Mouse (Mus musculus) spleen, adult 2 months (tissue): ENCODE measurements at regions not wholly inside any gene's neighbourhood (a gene's known extent, or its start where the extent isn't known, plus 50 kb on each side); places are given as distances from the start of the nearest gene placed in this dataset.

Experiments used
- DNase-seq, 2 experiments: peaks; one replicate each; pipeline versions ENCODE4 v3.0.0 to v3.0.0-alpha.2; 2012 to 2021; ENCODE audit warnings: low spot score in 2 of 2, low read depth in 1 of 2
- H3K27ac ChIP-seq: fragments of 200-500 bp; 2 replicates; pipeline ENCODE4 v1.5.1; 2012; ENCODE audit warnings: low read length, inconsistent platforms; ENCODE audit not compliant: insufficient read depth
- H3K27me3 ChIP-seq: fragments of 200-500 bp; 2 replicates; pipeline ENCODE4 v1.6.1; 2012; ENCODE audit warnings: mild to moderate bottlenecking, moderate library complexity, low read length, inconsistent platforms; ENCODE audit not compliant: control insufficient read depth, insufficient read depth
- H3K36me3 ChIP-seq: fragments of 200-500 bp; 2 replicates; pipeline ENCODE4 v1.6.1; 2012; ENCODE audit warnings: mild to moderate bottlenecking, low read length, inconsistent platforms; ENCODE audit not compliant: control insufficient read depth, insufficient read depth
- H3K4me1 ChIP-seq: fragments of 200-500 bp; 2 replicates; pipeline ENCODE4 v1.6.1; 2011; ENCODE audit warnings: inconsistent platforms; ENCODE audit not compliant: control insufficient read depth, insufficient read depth, insufficient read length
- H3K4me3 ChIP-seq: fragments of 200-500 bp; 2 replicates; pipeline ENCODE4 v1.5.1; 2011; ENCODE audit warnings: mild to moderate bottlenecking, inconsistent platforms; ENCODE audit not compliant: insufficient read depth, insufficient read length; ENCODE audit errors: extremely low read depth
- CTCF ChIP-seq: fragments of 200-500 bp; IDR thresholded peaks from 2 replicates; pipeline ENCODE4 v1.5.1; 2011; ENCODE audit warnings: mild to moderate bottlenecking, inconsistent platforms; ENCODE audit not compliant: insufficient read depth, insufficient read length, insufficient replicate concordance; ENCODE audit errors: extremely low read depth
- POLR2A ChIP-seq: fragments of 200-500 bp; IDR thresholded peaks from 2 replicates; pipeline ENCODE4 v1.6.1; 2011; ENCODE audit warnings: low read depth, low read length, inconsistent platforms
- WGBS: fragments of 180-500 bp; shearing (Covaris S2); methylation state at CpG from one replicate; pipeline ENCODE4 v1.1.7; 2018; 5-methylcytosine and 5-hydroxymethylcytosine counted together

- H3K27me3 ChIP-seq: no peaks in the 10 kb centered on the region
- WGBS: 55% methylated on average over 1 of the region's 1 CpGs
- no peaks in the 10 kb centered on the region; the same call in 1 of the 2 replicates for H3K4me1 ChIP-seq
- no peak for TF ChIP-seq CTCF
- TF ChIP-seq POLR2A: no peak
- peak overlapping the region; percentile 15; the same call in 1 of the 2 replicates for H3K27ac ChIP-seq
- H3K36me3 ChIP-seq: no peaks in the 10 kb centered on the region
- DNase-seq: peak in 1 of 2 experiments; percentile 2
- H3K4me3 ChIP-seq: no peak overlapping the region
Measured at GRCm38 (mm10) chr12:35294668-35295067, 240.2 kb downstream of the Ahr start.

- H3K4me3 ChIP-seq: no peak overlapping the region
- no peak overlapping the region for H3K27ac ChIP-seq
- no peaks in the 10 kb centered on the region for H3K27me3 ChIP-seq
- H3K4me1 ChIP-seq: no peaks in the 10 kb centered on the region; the same call in 1 of the 2 replicates
- no peak for TF ChIP-seq CTCF
- TF ChIP-seq POLR2A: no peak
- no peak for DNase-seq
- WGBS: 89% methylated on average over 2 of the region's 2 CpGs
- no peaks in the 10 kb centered on the region for H3K36me3 ChIP-seq
Measured at GRCm38 (mm10) chr12:35293566-35293965, 241.3 kb downstream of the Ahr start.

GRCm38 (mm10) chr12:35291941-35292341 is 242.9 kb downstream of the Ahr start:
- H3K4me3 ChIP-seq: no peak overlapping the region

GRCm38 (mm10) chr12:35287974-35288373 is 241.0 kb downstream of the Snx13 start:
- Histone ChIP-seq H3K27me3 (no peaks in the 10 kb centered on the region), H3K4me1 (no peaks in the 10 kb centered on the region; the same call in 1 of the 2 replicates), H3K4me3 (no peak overlapping the region), H3K27ac (no peak overlapping the region), H3K36me3 (no peaks in the 10 kb centered on the region)
- TF ChIP-seq CTCF: no peak
- no peak for TF ChIP-seq POLR2A
- 75% methylated on average over 2 of the region's 2 CpGs for WGBS
- no peak for DNase-seq

More at GRCm38 (mm10) chr12:35291941-35292341, 242.9 kb downstream of the Ahr start:
- WGBS: 66% methylated on average over 6 of the region's 6 CpGs
- Histone ChIP-seq H3K36me3 (no peaks in the 10 kb centered on the region), H3K4me1 (no peaks in the 10 kb centered on the region; the same call in 1 of the 2 replicates), H3K27me3 (no peaks in the 10 kb centered on the region), H3K27ac (peak overlapping the region; percentile 32; the same call in 1 of the 2 replicates)
- DNase-seq: no peak
- no peak for TF ChIP-seq POLR2A
- TF ChIP-seq CTCF: no peak

GRCm38 (mm10) chr12:35287570-35287969 is 240.6 kb downstream of the Snx13 start:
- 85% methylated on average over 3 of the region's 3 CpGs for WGBS
- no peaks in the 10 kb centered on the region for H3K36me3 ChIP-seq
- H3K4me1 ChIP-seq: no peaks in the 10 kb centered on the region; the same call in 1 of the 2 replicates
- no peak overlapping the region for H3K27ac ChIP-seq
- H3K4me3 ChIP-seq: no peak overlapping the region
- no peaks in the 10 kb centered on the region for H3K27me3 ChIP-seq
- no peak for TF ChIP-seq CTCF
- no peak for TF ChIP-seq POLR2A
- no peak for DNase-seq

- H3K27me3 ChIP-seq: no peaks in the 10 kb centered on the region
- H3K36me3 ChIP-seq: no peaks in the 10 kb centered on the region
- no peak for TF ChIP-seq CTCF
- TF ChIP-seq POLR2A: no peak
- DNase-seq: no peak
- H3K27ac ChIP-seq: no peak overlapping the region
- no peak overlapping the region for H3K4me3 ChIP-seq
- H3K4me1 ChIP-seq: no peaks in the 10 kb centered on the region
- 84% methylated on average over 3 of the region's 3 CpGs for WGBS
Measured at GRCm38 (mm10) chr12:35286974-35287553, 240.1 kb downstream of the Snx13 start.

- TF ChIP-seq POLR2A (no peak), CTCF (no peak)
- Histone ChIP-seq H3K4me3 (no peak overlapping the region), H3K36me3 (no peaks in the 10 kb centered on the region), H3K27ac (no peak overlapping the region), H3K27me3 (no peaks in the 10 kb centered on the region), H3K4me1 (no peaks in the 10 kb centered on the region)
- 69% methylated on average over 2 of the region's 2 CpGs for WGBS
- DNase-seq: no peak
Measured at GRCm38 (mm10) chr12:35284345-35284744, 237.4 kb downstream of the Snx13 start.
